Mouse (Mus musculus): ENCODE measurements at regions not wholly inside any gene's neighbourhood (a gene's known extent, or its start where the extent isn't known, plus 50 kb on each side); places are given as distances from the start of the nearest gene placed in this dataset.

- Histone ChIP-seq H3K9me3 (replicated peaks) (no peaks in the 10 kb centered on the region), H3K4me3 (replicated peaks) (no peak overlapping the region), H3K27me3 (no peaks in the 10 kb centered on the region), H3K9ac (no peak overlapping the region), H3K4me1 (replicated peaks) (no peaks in the 10 kb centered on the region), H3K36me3 (no peaks in the 10 kb centered on the region), H3K4me2 (no peak overlapping the region), H3K27ac (no peak overlapping the region)
- WGBS (ENCODE audit: insufficient replicate concordance): 63% methylated on average over 6 of the region's 6 CpGs
- ATAC-seq (ENCODE audit: low read depth): no peak
- DNase-seq: no peak
These were observed 561.3 kb upstream of the Tmem132c start for GRCm38 (mm10) chr5:126680262-126680661.

DNA sequence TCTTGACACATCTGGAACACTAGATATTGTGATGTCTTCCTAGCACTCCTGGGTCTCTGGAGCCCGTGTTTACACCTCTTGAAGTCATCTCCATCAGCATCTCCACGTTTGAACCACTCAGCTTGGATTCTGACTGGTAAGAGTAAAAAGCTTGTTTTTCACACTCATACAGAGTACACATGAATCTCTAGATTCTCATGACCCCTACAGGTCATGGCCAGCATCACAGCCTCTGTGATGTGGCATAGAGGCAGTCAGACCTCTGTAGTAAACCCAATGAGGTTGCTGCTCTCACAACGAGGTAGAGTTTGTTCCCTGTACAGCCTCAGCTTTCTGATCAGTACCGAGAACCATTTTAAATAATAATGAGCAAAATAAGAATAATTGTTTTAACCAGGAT lies 542.3 kb upstream of the Tmem132c start:
- Histone ChIP-seq H3K27ac (no peak overlapping the region), H3K4me1 (replicated peaks) (no peaks in the 10 kb centered on the region), H3K9ac (no peak overlapping the region), H3K4me3 (replicated peaks) (no peak overlapping the region), H3K27me3 (no peaks in the 10 kb centered on the region), H3K9me3 (replicated peaks) (0 out of 2 replicates have a peak, but pooled peaks cover 8% of the 10 kb centered on the region), H3K36me3 (no peaks in the 10 kb centered on the region), H3K4me2 (no peak overlapping the region)
- ATAC-seq (ENCODE audit: low read depth) (no peak), DNase-seq (no peak)
- WGBS (ENCODE audit: insufficient replicate concordance): 38% methylated on average over 4 of the region's 4 CpGs

DNA sequence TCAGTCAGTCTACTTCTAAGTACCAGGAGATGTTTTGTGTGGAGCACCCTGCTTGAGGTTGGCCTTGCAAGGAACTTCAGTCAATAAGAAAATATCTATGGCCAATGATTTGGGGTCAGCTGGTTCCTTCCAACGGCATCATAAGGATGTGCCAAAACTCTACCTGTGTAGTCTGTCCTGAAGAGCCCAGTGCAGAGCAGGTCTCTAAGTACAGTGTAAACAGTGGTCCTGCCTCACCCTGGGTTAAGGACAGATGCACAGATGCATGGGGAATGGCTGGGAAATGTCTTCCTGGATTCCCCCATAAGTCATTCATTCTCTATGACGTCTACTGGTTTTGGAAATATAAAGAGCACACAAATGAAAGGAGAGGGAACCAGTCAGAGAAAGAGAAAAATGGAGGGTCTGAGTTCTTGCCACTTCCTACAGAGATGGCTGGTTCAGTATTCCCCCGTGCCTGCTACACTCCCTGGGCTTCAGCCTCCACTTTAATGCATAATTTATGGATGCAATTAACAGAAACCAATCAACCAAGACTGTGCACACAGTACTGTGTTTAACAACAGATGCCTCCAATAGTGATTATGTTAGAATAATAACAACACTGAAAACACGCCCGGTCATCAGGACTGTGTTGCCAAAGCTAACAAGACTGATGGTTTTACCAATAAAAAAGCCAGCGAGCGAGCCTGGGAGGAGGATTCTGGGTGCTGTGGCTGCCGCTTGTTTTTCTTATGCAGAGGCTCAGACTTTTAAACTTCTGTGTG lies 537.9 kb upstream of the Tmem132c start:
- DNase-seq (no peak), ATAC-seq (ENCODE audit: low read depth) (no peak)
- H3K4me1 ChIP-seq (replicated peaks): no peaks in the 10 kb centered on the region
- no peak overlapping the region for H3K4me2 ChIP-seq
- H3K9ac ChIP-seq: no peak overlapping the region
- H3K4me3 ChIP-seq (replicated peaks): no peak overlapping the region
- H3K27ac ChIP-seq: no peak overlapping the region
- H3K9me3 ChIP-seq (replicated peaks): peaks cover 16% of the 10 kb centered on the region; the same call in 1 of the 2 replicates
- no peaks in the 10 kb centered on the region for H3K36me3 ChIP-seq
- 64% methylated on average over 8 of the region's 8 CpGs for WGBS (ENCODE audit: insufficient replicate concordance)
- no peaks in the 10 kb centered on the region for H3K27me3 ChIP-seq

GRCm38 (mm10) chr5:126705871-126706270 lies 535.7 kb upstream of the Tmem132c start:
- H3K4me2 ChIP-seq: no peak overlapping the region
- H3K27ac ChIP-seq: no peak overlapping the region
- DNase-seq (no peak), ATAC-seq (ENCODE audit: low read depth) (no peak)
- no peaks in the 10 kb centered on the region for H3K4me1 ChIP-seq (replicated peaks)
- no peaks in the 10 kb centered on the region for H3K36me3 ChIP-seq
- no peak overlapping the region for H3K9ac ChIP-seq
- H3K9me3 ChIP-seq (replicated peaks): peaks cover 16% of the 10 kb centered on the region; the same call in 1 of the 2 replicates
- WGBS (ENCODE audit: insufficient replicate concordance): 47% methylated on average over 11 of the region's 11 CpGs
- no peak overlapping the region for H3K4me3 ChIP-seq (replicated peaks)
- no peaks in the 10 kb centered on the region for H3K27me3 ChIP-seq

DNA sequence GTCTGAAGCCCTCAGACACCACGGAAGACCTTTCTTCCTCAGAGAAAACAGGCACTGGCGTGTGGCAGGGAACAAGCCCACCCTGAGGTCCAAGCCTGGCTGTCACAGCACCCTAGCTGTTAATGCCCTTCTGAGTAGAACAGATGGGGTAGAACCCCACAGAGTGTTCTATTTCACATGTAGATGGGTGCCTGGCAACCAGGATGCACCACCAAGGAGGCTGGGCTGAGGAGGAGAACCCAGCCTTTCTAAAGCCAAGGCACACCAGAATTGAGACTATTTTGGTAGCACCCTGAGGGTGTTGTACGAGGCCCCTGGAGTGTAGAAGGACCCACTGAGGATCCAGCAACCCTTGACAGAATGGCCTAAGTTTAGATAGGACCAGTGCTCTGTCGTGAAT lies 534.9 kb upstream of the Tmem132c start:
- Histone ChIP-seq H3K27me3 (no peaks in the 10 kb centered on the region), H3K36me3 (no peaks in the 10 kb centered on the region), H3K9ac (no peak overlapping the region), H3K4me2 (no peak overlapping the region), H3K9me3 (replicated peaks) (peaks cover 16% of the 10 kb centered on the region; the same call in 1 of the 2 replicates), H3K4me1 (replicated peaks) (no peaks in the 10 kb centered on the region), H3K27ac (no peak overlapping the region), H3K4me3 (replicated peaks) (no peak overlapping the region)
- DNase-seq (no peak), ATAC-seq (ENCODE audit: low read depth) (no peak)
- WGBS (ENCODE audit: insufficient replicate concordance): 50% methylated on average over 4 of the region's 4 CpGs

GRCm38 (mm10) chr5:126714672-126715071 lies 526.9 kb upstream of the Tmem132c start:
- Histone ChIP-seq H3K4me3 (replicated peaks) (no peak overlapping the region), H3K27ac (no peak overlapping the region), H3K36me3 (no peaks in the 10 kb centered on the region), H3K4me1 (replicated peaks) (no peaks in the 10 kb centered on the region), H3K9ac (no peak overlapping the region), H3K4me2 (no peak overlapping the region), H3K27me3 (no peaks in the 10 kb centered on the region), H3K9me3 (replicated peaks) (0 out of 2 replicates have a peak, but pooled peaks cover 3% of the 10 kb centered on the region)
- no peak for DNase-seq
- WGBS (ENCODE audit: insufficient replicate concordance): 31% methylated on average over 6 of the region's 6 CpGs
- no peak for ATAC-seq (ENCODE audit: low read depth)

GRCm38 (mm10) chr5:126718421-126718820 lies 523.2 kb upstream of the Tmem132c start:
- H3K27ac ChIP-seq: no peak overlapping the region
- no peak for ATAC-seq (ENCODE audit: low read depth)
- H3K9ac ChIP-seq: no peak overlapping the region
- no peaks in the 10 kb centered on the region for H3K4me1 ChIP-seq (replicated peaks)
- no peaks in the 10 kb centered on the region for H3K36me3 ChIP-seq
- H3K9me3 ChIP-seq (replicated peaks): 0 out of 2 replicates have a peak, but pooled peaks cover 3% of the 10 kb centered on the region
- no peak overlapping the region for H3K4me3 ChIP-seq (replicated peaks)
- DNase-seq: no peak
- WGBS (ENCODE audit: insufficient replicate concordance): 82% methylated on average over 2 of the region's 2 CpGs
- no peak overlapping the region for H3K4me2 ChIP-seq
- H3K27me3 ChIP-seq: no peaks in the 10 kb centered on the region

DNA sequence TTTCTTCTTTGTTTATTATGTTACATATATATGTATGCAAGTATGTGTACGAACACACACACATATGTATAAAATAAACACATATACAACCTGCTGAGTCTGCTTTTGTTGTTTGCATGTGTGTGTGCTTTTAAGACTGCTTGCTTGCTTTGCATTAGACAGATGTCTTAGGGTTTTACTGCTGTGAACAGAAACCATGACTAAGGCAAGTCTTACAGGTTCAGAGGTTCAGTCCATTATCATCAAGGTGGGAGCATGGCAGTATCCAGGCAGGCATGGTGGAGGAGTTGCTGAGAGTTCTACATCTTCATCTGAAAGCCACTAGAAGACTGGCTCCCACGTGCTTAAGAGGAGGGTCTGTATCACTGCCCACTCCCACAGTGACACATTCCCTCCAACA lies 520.3 kb upstream of the Tmem132c start:
- Histone ChIP-seq H3K9me3 (replicated peaks) (0 out of 2 replicates have a peak, but pooled peaks cover 6% of the 10 kb centered on the region), H3K4me3 (replicated peaks) (no peak overlapping the region), H3K27ac (no peak overlapping the region), H3K4me2 (no peak overlapping the region), H3K4me1 (replicated peaks) (no peaks in the 10 kb centered on the region), H3K27me3 (no peaks in the 10 kb centered on the region), H3K36me3 (no peaks in the 10 kb centered on the region), H3K9ac (no peak overlapping the region)
- 58% methylated on average over 2 of the region's 2 CpGs for WGBS (ENCODE audit: insufficient replicate concordance)
- DNase-seq (no peak), ATAC-seq (ENCODE audit: low read depth) (no peak)

DNA sequence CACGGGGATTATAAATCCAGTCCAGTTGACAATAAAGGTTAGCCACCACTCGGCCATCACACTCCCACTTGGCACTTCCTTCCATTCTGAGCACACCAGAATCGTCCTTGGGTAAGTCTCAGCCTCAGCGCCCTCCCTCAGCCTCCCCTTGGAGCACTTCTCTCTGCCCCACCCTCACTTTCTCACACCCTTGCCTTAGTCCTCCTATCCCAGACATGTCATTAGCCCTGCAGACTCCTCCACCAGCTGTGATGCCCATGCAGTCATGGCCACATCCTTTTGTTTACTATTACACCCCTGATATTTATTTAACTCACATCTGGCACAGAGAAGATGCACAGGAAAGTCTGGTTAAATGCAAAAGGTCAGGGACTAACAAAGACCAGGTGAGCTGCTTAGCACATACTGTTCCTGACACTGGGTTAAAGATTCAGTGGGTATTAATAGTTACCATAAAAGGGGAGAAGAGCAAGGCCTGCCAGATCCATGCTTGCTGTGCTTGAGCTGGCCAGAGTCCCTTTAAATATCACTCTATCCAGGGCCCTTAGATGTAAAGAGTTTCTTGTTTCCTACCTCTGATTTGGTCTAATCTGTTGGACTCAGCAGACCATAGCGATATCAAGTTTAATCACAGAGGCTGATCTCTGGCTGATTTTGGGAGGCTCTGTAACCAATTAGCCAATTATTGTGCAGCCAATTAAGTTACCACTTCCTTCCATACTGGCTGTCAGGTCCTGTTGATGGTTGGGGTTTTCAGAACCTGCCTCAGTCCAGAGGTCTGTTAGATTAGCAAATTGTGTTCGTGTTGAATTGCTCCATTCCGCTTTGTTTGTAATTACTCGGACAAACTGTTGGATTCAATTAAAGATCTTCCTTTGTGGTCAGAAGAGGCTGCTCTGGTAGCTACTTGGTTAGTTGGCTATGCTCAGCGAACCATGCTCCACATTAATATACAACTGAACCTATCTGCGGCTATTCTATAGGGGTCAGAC lies 518.0 kb upstream of the Tmem132c start:
- no peaks in the 10 kb centered on the region for H3K4me1 ChIP-seq (replicated peaks)
- no peaks in the 10 kb centered on the region for H3K36me3 ChIP-seq
- no peak for ATAC-seq (ENCODE audit: low read depth)
- H3K27ac ChIP-seq: no peak overlapping the region
- H3K4me2 ChIP-seq: no peak overlapping the region
- H3K4me3 ChIP-seq (replicated peaks): no peak overlapping the region
- H3K9ac ChIP-seq: no peak overlapping the region
- WGBS (ENCODE audit: insufficient replicate concordance): 53% methylated on average over 10 of the region's 10 CpGs
- 0 out of 2 replicates have a peak, but pooled peaks cover 3% of the 10 kb centered on the region for H3K9me3 ChIP-seq (replicated peaks)
- DNase-seq: no peak
- H3K27me3 ChIP-seq: no peaks in the 10 kb centered on the region

GRCm38 (mm10) chr5:126724329-126724728 lies 517.3 kb upstream of the Tmem132c start:
- H3K36me3 ChIP-seq: no peaks in the 10 kb centered on the region
- 0 out of 2 replicates have a peak, but pooled peaks cover 3% of the 10 kb centered on the region for H3K9me3 ChIP-seq (replicated peaks)
- 69% methylated on average over 9 of the region's 9 CpGs for WGBS (ENCODE audit: insufficient replicate concordance)
- no peak for ATAC-seq (ENCODE audit: low read depth)
- no peaks in the 10 kb centered on the region for H3K27me3 ChIP-seq
- no peaks in the 10 kb centered on the region for H3K4me1 ChIP-seq (replicated peaks)
- H3K4me3 ChIP-seq (replicated peaks): no peak overlapping the region
- no peak overlapping the region for H3K9ac ChIP-seq
- H3K4me2 ChIP-seq: no peak overlapping the region
- no peak overlapping the region for H3K27ac ChIP-seq
- no peak for DNase-seq

DNA sequence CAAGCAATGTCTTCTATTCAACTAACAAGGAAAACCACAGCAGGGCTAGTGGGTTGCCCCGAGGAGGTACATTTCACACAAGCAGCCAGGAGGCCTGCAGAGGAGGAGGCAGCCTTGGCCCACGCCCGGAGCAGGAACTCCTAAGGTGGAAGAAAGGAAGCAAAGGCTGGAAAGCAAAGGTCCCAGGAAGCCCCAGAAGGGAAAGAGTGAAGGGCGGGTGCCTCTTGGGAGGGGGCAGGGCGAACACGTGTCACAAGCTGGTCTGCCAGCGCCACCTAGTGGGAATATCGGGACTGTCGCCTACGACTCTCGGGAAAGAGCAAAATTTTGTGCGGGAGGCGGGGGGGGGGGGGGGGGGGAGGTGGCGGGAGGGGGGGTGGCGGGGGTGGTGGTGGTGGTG lies 508.1 kb upstream of the Tmem132c start:
- Histone ChIP-seq H3K4me1 (replicated peaks) (no peaks in the 10 kb centered on the region), H3K27me3 (no peaks in the 10 kb centered on the region), H3K27ac (no peak overlapping the region), H3K4me2 (0 out of 2 replicates have a peak overlapping the region, but pooled peaks have one; percentile 10), H3K9me3 (replicated peaks) (peaks cover 8% of the 10 kb centered on the region; the same call in 1 of the 2 replicates), H3K36me3 (no peaks in the 10 kb centered on the region), H3K4me3 (replicated peaks) (no peak overlapping the region), H3K9ac (no peak overlapping the region)
- ATAC-seq (ENCODE audit: low read depth): no peak
- peak; percentile 2 for DNase-seq
- WGBS (ENCODE audit: insufficient replicate concordance): 17% methylated on average over 7 of the region's 15 CpGs

Measured in liver, embryonic 13.5 days (tissue).